Mouse (Mus musculus) hindlimb bud, embryonic 11.5 days (tissue): Measurements from ENCODE around the gene Mapkap1.

Experiments used
- DNase-seq: peaks from one replicate; pipeline ENCODE4 v3.0.0-alpha.2; 2012; ENCODE audit warnings: low read depth, low spot score; ENCODE audit errors: extremely low spot score

The Mapkap1 gene

GRCm38 (mm10) chr2:34528491-34528890 is 121.9 kb downstream of the Mapkap1 start:
- DNase-seq, result no peak

- no peak for DNase-seq
These were observed 123.5 kb downstream of the Mapkap1 start for GRCm38 (mm10) chr2:34530042-34530441.

GRCm38 (mm10) chr2:34531801-34532298 is 125.3 kb downstream of the Mapkap1 start:
- DNase-seq, result no peak

- no peak for DNase-seq
These were observed 125.8 kb downstream of the Mapkap1 start for GRCm38 (mm10) chr2:34532394-34532793.

GRCm38 (mm10) chr2:34533281-34533680 is 126.7 kb downstream of the Mapkap1 start:
- no peak for DNase-seq

GRCm38 (mm10) chr2:34534996-34535395 is 128.4 kb downstream of the Mapkap1 start:
- no peak for DNase-seq

DNA sequence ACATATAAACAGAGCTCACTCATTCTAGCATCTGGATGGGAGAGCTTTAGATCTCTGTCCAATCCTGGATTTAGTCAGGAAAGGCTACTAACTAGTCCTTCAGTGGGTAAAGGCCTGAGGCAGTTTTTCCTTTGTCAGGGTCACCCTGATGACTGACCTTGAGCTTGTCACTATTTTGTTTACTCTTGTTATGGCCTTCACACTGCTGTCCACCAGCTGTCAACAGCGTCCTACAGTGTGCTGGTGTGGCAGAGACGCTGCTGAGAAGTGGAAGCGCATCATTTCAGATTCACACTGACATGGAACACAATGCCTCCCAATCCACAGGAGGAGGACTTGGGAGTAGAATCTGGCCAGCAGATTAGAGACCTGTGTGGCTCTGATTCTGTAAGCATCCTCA is 130.8 kb downstream of the Mapkap1 start:
- no peak for DNase-seq

DNA sequence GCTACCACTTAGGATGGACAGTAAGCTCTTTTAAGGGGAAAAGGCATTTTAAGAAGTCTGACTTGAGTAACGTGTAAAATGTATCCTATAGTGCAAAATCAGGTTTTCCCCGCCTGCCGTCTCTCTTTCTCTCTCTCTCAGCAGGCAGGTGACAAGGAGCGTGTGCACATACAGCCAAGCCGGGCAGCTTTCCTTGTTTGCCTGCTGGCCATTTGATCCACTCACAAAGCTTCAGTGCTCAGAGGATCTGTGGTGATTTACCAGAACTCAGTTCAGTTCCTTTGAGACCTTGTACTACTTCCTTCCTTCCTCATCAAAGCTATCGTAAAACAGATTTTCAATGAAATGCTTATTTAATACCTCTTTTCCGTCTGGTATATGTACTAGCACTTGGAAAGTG is 137.0 kb downstream of the Mapkap1 start:
- DNase-seq, result no peak

DNA sequence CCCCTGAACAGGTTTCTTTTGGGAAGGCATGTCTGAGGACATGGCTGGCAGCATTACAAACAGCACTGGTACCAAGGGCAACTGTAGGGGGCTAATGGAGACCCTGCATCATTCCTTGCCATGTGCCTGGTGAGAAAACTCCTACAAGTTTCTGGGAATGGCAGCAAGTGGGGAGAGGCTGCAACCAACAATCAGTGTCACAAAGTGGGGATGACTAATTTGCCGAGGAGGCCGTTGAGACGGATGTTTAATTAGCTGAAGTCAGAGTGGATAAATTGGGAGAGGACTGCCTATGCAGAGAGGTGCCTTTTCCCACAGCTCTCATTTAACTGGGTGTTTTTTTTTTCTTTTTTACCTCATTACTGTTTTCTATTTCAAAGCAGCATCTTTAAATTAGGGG is 137.4 kb downstream of the Mapkap1 start:
- no peak for DNase-seq

DNA sequence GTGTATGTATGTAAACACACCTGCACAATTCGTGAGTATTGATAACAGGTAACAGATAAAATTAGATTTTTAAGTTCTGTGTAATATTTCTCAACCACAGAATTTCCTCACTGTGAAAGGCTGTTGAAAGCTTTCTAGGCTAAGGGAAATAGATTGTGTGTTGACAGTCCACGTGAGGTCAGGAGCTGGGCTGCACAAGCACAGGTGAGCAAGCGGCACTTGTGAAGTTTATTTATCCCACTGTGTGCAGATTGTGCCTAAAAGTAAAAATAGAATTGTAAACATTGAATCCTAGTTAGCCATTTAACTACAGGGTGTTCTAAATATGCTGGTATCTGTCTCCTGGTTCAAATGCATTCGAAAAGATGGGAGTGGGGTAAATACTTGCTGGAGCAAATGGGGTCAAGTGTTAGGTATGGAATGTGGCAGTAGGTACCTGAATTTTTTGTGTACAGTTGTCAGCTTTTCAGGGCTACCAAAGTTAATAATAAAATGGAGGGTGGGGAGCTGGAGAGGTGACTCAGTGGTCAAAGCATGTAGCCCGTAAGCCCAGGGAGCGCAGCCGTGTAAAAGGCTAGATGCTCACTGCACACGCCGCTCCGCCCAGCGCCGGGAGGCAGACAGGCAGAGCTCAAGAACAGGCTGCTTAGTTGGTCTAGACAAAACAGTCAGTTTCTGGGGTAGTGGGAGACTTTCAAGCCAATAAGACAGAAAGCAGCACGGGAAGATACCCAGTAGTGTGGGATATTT is 138.2 kb downstream of the Mapkap1 start:
- DNase-seq, result no peak

- no peak for DNase-seq
These were observed 139.7 kb downstream of the Mapkap1 start for GRCm38 (mm10) chr2:34546176-34546677.

- no peak for DNase-seq
These were observed 140.9 kb downstream of the Mapkap1 start for GRCm38 (mm10) chr2:34547516-34547915.

DNA sequence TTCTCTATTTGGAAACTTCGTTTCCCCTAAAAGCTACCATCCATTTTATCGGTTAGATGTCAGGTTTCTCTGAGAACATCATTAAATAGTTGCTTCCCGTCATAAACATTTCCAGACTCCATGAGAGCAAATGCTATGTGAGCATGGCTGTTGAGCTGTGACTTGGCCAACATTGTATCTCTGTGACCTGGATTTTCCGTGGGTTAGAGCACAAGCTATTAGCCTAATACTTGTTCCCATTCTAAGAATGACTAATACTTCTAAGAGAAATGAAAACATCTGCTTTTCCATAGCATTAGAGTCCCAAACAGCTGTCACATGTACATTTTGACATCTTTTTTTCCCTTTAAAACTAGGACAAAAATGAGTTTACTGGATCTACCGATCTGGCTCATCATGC is 142.4 kb downstream of the Mapkap1 start:
- no peak for DNase-seq

DNA sequence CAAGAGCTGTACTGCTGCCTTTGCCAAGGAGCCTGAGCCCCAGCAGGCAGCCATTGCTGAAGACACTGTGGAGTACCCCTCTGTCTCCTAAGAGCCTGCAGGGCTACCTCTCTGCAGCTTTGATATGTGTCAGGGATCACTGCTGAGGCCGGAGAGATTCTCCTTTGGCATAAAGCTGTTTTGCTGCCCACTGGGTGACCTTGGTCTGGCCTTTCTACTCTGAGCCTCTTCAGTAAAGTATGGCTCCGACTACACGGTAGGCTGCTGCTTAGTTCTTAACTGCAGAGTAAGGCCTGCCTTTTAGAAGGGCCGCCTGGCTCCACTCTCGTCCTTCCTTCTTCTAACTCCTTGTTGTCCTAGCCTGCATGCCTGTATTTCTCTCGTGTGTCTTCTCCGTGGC is 142.9 kb downstream of the Mapkap1 start:
- no peak for DNase-seq

GRCm38 (mm10) chr2:34552772-34553171 is 146.2 kb downstream of the Mapkap1 start:
- DNase-seq, result no peak

DNA sequence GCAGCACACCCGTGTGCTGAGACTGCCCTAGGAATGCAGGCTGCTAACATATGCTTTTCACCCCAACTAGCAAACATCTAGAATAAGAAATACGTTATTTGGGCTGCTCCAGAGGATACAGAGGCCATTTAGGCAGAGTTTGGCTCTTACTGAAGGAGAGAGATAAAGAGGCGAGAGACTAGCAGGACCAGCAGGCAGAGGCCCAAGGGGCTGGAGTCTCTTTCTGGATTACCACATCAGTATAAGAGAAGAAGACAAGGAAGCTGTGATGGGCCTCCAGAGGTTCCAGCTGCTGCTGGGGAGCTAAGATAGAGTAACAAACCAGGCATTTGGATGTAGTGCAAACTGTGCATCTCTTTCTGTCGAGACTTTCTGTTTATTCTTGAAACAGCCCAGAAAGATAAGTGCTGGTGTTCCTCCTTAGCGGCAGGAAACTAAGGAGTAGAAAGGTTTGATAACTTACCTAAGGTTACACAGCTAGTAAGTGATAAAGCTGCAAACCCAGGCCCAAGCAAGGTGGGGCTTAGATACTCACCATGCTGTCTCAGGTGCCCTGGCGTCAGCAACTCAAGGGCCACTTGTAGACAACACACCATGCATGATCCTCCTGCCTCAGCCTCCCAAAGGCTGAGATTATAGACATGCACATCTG is 147.1 kb downstream of the Mapkap1 start:
- DNase-seq, result no peak

DNA sequence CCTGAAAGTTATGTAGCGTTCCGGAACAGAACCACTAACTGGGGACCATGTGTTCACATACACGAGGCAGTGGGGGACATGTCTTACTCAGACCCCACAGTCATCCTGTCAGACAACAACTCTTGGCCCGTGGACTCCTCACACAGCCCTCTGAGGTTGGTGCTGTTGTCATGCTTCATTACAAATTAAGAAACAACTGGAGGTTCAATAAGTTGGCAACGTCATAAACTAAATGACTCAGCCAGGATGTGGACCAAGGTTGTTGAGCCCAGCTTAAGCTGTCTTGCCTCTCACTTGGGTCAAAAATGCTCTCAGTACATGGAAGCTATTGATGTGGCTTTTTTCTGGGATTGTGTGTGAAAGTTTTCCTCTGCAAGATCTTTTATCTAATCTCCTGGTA is 153.6 kb downstream of the Mapkap1 start:
- no peak for DNase-seq

GRCm38 (mm10) chr2:34563089-34563694 is 156.6 kb downstream of the Mapkap1 start:
- no peak for DNase-seq

GRCm38 (mm10) chr2:34563865-34564264 is 157.3 kb downstream of the Mapkap1 start:
- no peak for DNase-seq

DNA sequence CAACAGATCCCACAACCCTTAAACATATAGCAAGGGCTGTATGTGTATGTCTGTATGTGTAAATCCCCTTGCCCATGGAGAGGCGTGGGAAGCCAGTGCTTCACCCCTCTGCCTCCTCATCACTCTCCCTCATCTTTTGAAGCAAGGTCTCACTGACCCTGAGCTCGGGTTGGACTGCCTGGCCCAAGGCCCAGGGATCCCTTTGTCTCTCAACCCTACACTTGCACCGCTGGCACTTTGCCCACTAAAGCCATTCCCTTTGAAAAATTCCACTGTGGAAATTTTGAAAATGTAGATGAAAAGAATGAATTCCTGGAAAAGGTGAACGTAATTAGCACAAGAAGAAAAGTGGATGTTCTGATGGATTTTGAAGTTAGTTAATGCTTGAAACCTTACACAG is 159.6 kb downstream of the Mapkap1 start:
- no peak for DNase-seq

- DNase-seq, result no peak
These were observed 160.0 kb downstream of the Mapkap1 start for GRCm38 (mm10) chr2:34566601-34567000.

- DNase-seq, result no peak
These were observed 162.6 kb downstream of the Mapkap1 start for GRCm38 (mm10) chr2:34569131-34569530.
